Mouse (Mus musculus): Measurements from ENCODE around the gene Atpaf2.

DNA sequence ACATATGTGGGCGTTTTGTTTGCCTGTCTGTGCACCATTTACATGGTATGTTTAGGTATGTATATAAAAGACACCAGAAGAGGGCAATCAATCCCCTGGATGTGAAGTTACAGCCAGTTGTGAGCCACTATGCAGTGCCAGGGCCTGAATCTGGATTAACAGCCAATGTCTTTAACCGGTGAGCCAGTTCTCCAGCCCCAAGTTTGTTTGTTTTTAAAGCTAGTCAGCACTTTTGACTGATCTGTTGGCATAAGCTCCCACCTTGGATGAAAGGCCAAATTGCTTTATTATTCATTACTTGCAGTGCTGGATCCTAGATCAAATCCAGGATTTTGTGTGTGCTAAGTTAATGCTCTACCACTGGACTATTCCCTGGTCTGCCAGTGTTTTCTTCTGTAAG is 66.9 kb downstream of the Atpaf2 start:
- TF ChIP-seq CTCF (IDR thresholded peaks at IDR 0.05; ENCODE audit: low read depth, low read length) (no peak), GATA1 (IDR thresholded peaks at IDR 0.05; ENCODE audit: borderline replicate concordance, low read length) (no peak), POLR2AphosphoS5 (IDR thresholded peaks at IDR 0.05; ENCODE audit: insufficient replicate concordance, low read depth, low read length) (no peak)

Data from G1E (cell line).